Mouse (Mus musculus): ENCODE results near the gene 4930407I10Rik.

Gene 4930407I10Rik

GRCm38 (mm10) chr15:82058719-82059201 lies at the start of gene 4930407I10Rik:
Gene 4930407I10Rik (plus strand): TSS chr15:82059151.
- no peak for DNase-seq (ENCODE audit: low spot score in 2 of 2)

GRCm38 (mm10) chr15:82011947-82012346 lies 47.0 kb upstream of the 4930407I10Rik start:
- no peak for DNase-seq (ENCODE audit: low spot score in 2 of 2)

GRCm38 (mm10) chr15:82014745-82015391 lies 44.1 kb upstream of the 4930407I10Rik start:
- DNase-seq (ENCODE audit: low spot score in 2 of 2), result no peak

GRCm38 (mm10) chr15:82015392-82016100 lies 43.4 kb upstream of the 4930407I10Rik start:
- DNase-seq (ENCODE audit: low spot score in 2 of 2), result peak; percentile 5 to 8

GRCm38 (mm10) chr15:82016101-82016808 lies 42.7 kb upstream of the 4930407I10Rik start:
- DNase-seq (ENCODE audit: low spot score in 2 of 2), result peak; percentile 97 to 99

GRCm38 (mm10) chr15:82016830-82017229 lies 42.1 kb upstream of the 4930407I10Rik start:
- no peak for DNase-seq (ENCODE audit: low spot score in 2 of 2)

- no peak for DNase-seq (ENCODE audit: low spot score in 2 of 2)
These were observed 41.5 kb upstream of the 4930407I10Rik start for GRCm38 (mm10) chr15:82017461-82017860.

- DNase-seq (ENCODE audit: low spot score in 2 of 2), result no peak
These were observed 39.7 kb upstream of the 4930407I10Rik start for GRCm38 (mm10) chr15:82019288-82019687.

GRCm38 (mm10) chr15:82022535-82023088 lies 36.3 kb upstream of the 4930407I10Rik start:
- DNase-seq (ENCODE audit: low spot score in 2 of 2), result no peak

- DNase-seq (ENCODE audit: low spot score in 2 of 2), result no peak
These were observed 34.9 kb upstream of the 4930407I10Rik start for GRCm38 (mm10) chr15:82023965-82024635.

GRCm38 (mm10) chr15:82027276-82027675 lies 31.7 kb upstream of the 4930407I10Rik start:
- DNase-seq (ENCODE audit: low spot score in 2 of 2), result no peak

GRCm38 (mm10) chr15:82027726-82028125 lies 31.2 kb upstream of the 4930407I10Rik start:
- peak in 1 of 2 experiments; percentile 26 for DNase-seq (ENCODE audit: low spot score in 2 of 2)

GRCm38 (mm10) chr15:82032386-82032785 lies 26.6 kb upstream of the 4930407I10Rik start:
- no peak for DNase-seq (ENCODE audit: low spot score in 2 of 2)

- no peak for DNase-seq (ENCODE audit: low spot score in 2 of 2)
These were observed 25.2 kb upstream of the 4930407I10Rik start, which contains the start of gene Desi1 for GRCm38 (mm10) chr15:82033762-82034161. Gene Desi1 (minus strand): TSS chr15:82033862.

- DNase-seq (ENCODE audit: low spot score in 2 of 2), result peak in 1 of 2 experiments; percentile 56
These were observed 22.9 kb upstream of the 4930407I10Rik start for GRCm38 (mm10) chr15:82035904-82036689.

GRCm38 (mm10) chr15:82040650-82041049 lies 18.3 kb upstream of the 4930407I10Rik start:
- peak; percentile 39 to 62 for DNase-seq (ENCODE audit: low spot score in 2 of 2)

GRCm38 (mm10) chr15:82044166-82044784 lies 14.7 kb upstream of the 4930407I10Rik start:
- DNase-seq (ENCODE audit: low spot score in 2 of 2), result no peak

GRCm38 (mm10) chr15:82046246-82046891 lies 12.6 kb upstream of the 4930407I10Rik start:
- no peak for DNase-seq (ENCODE audit: low spot score in 2 of 2)

GRCm38 (mm10) chr15:82047080-82047883 lies 11.7 kb upstream of the 4930407I10Rik start, which contains the start of gene Snu13:
Gene Snu13 (minus strand): TSS chr15:82047598.
- DNase-seq (ENCODE audit: low spot score in 2 of 2), result peak; percentile 87 to 90
